Mouse (Mus musculus): ENCODE results near the gene Fntb. TPM values are rescaled to one million over a fixed set of nuclear protein-coding genes. Genes with fewer than 3 reads are reported as not detected.

Gene Fntb
- polyA plus RNA-seq, 2 experiments = 42.9 to 47.6 TPM

DNA sequence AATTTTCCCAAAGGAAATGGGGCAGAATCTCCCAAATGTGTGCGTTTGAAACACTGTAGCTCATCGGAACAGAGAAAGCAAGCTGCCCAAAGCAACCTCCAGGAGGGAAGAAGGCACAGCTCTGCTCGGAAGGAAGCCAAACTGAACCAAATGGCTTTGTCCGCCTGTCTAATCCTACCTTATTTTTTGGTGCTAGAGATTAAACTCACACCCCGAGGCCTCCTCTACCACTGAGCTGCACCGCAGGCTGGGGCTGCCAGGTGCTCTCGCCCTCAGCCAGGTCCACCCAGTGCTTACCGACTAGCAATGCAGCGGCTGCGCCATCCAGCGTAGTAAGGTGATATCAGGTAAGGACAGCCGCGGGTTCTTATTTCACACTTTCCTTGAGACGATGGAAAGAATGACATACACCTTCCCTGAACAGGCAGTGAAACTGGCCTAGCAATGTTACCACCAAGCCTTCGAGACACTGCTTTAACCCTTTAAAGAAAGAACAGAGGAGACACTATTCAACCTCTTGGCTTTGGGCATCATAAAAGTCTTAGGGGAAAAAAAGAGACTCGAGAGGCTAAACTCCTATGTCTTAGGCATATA, 14.4 kb upstream of the Fntb start:
- Histone ChIP-seq H3K9ac (ENCODE audit: low read depth, low read length, severe bottlenecking) (no peak overlapping the region), H3K27me3 (ENCODE audit: control insufficient read depth, insufficient read depth, low read length) (no peaks in the 10 kb centered on the region), H3K27ac (replicated peaks; ENCODE audit: low read depth, low read length) (no peak overlapping the region), H3K4me1 (ENCODE audit: control insufficient read depth, insufficient read depth, low read length) (no peaks in the 10 kb centered on the region), H3K4me3 (replicated peaks; ENCODE audit: low read length) (no peak overlapping the region), H3K36me3 (ENCODE audit: control insufficient read depth, insufficient read depth, low read length) (no peaks in the 10 kb centered on the region), H3K9me3 (ENCODE audit: control insufficient read depth, low read length) (no peaks in the 10 kb centered on the region), H3K4me2 (replicated peaks; ENCODE audit: low read depth, low read length, severe bottlenecking) (no peak overlapping the region)
- TF ChIP-seq POLR2A (IDR thresholded peaks at IDR 0.05; ENCODE audit: borderline replicate concordance, extremely low read depth, insufficient read depth, insufficient read length) = no peak
- DNase-seq (ENCODE audit: low spot score) (no peak), ATAC-seq (ENCODE audit: low FRiP score, low read depth) (no peak)
- WGBS = 73% methylated on average over 16 of the region's 16 CpGs

DNA sequence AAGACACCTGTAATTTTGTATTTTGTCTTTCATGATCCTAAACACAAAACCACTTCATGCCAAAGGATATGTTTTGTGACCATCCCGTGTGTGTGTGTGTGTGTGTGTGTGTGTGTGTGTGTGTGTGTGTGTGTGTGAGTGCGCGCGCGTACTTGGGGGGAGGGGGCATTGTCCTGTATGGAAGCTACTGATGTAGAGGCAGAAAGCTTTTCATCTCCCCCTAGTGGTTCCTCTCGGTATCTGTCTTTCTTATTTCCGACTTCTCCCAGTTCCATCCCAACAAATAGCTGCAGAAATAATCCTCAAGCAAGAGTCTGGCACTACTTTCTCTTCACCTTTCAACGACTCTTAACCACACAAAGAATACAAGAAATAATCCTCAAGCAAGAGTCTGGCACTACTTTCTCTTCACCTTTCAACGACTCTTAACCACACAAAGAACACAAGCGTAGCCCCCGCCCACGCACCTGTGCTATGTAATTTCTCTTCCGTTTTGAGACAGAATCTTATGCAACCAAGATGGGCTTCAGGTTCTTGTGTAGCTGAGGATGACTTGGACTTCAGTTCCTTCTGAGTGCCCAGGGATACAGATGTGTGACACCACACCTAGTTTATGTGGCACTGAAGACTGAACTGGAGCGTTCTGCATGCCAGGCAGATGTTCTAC, 12.6 kb upstream of the Fntb start:
- Histone ChIP-seq H3K27me3 (ENCODE audit: control insufficient read depth, insufficient read depth, low read length) (no peaks in the 10 kb centered on the region), H3K4me3 (replicated peaks; ENCODE audit: low read length) (no peak overlapping the region), H3K9ac (ENCODE audit: low read depth, low read length, severe bottlenecking) (no peak overlapping the region), H3K27ac (replicated peaks; ENCODE audit: low read depth, low read length) (no peak overlapping the region), H3K36me3 (ENCODE audit: control insufficient read depth, insufficient read depth, low read length) (no peaks in the 10 kb centered on the region), H3K9me3 (ENCODE audit: control insufficient read depth, low read length) (no peaks in the 10 kb centered on the region), H3K4me1 (ENCODE audit: control insufficient read depth, insufficient read depth, low read length) (no peaks in the 10 kb centered on the region), H3K4me2 (replicated peaks; ENCODE audit: low read depth, low read length, severe bottlenecking) (no peak overlapping the region)
- DNase-seq (ENCODE audit: low spot score) (peak; percentile 78), ATAC-seq (ENCODE audit: low FRiP score, low read depth) (no peak)
- TF ChIP-seq POLR2A (IDR thresholded peaks at IDR 0.05; ENCODE audit: borderline replicate concordance, extremely low read depth, insufficient read depth, insufficient read length) = no peak
- WGBS = 51% methylated on average over 14 of the region's 14 CpGs

DNA sequence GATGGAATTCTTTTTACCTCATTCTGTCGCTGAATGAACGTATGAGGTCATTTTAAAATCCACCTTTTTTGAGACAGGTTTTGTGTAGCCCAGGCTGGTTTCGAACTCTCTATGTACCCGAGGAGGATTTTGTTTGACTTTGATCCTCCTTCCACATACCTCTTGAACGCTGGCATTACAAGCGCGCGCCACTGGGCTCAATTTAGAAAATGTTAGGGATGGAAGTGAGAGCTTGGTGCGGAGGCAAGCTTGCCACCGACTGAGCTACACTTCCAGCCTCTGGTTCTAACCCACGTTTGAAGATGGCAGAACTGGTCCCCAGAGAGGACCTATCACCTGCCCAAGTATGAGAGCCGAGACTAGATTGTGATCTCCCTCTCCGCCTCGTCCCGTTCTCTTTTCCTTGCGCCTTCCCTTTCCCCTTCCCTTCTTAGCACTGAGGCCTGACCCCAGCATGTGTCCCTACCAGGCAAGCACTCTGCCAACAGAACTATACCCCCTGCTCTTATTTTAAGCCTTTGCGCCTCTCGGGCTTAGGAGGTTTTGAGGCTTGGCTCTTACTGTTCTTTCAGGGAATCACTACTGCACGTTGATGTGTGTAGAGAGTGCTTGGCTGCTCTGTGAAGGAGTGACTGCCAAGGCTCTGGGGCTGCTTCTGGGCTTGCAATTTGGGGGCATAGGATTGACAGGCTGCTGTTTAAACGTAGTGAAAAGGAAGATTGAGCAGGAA, 677 bp downstream of the Fntb start:
- DNase-seq (ENCODE audit: low spot score) (no peak), ATAC-seq (ENCODE audit: low FRiP score, low read depth) (no peak)
- Histone ChIP-seq H3K9ac (ENCODE audit: low read depth, low read length, severe bottlenecking) (peak overlapping the region; percentile 65), H3K4me2 (replicated peaks; ENCODE audit: low read depth, low read length, severe bottlenecking) (peak overlapping the region; percentile 64), H3K4me1 (ENCODE audit: control insufficient read depth, insufficient read depth, low read length) (no peaks in the 10 kb centered on the region), H3K4me3 (replicated peaks; ENCODE audit: low read length) (peak overlapping the region; percentile 49), H3K27ac (replicated peaks; ENCODE audit: low read depth, low read length) (peak overlapping the region; percentile 44; the same call in 1 of the 2 replicates), H3K27me3 (ENCODE audit: control insufficient read depth, insufficient read depth, low read length) (no peaks in the 10 kb centered on the region), H3K36me3 (ENCODE audit: control insufficient read depth, insufficient read depth, low read length) (no peaks in the 10 kb centered on the region; the same call in 1 of the 2 replicates), H3K9me3 (ENCODE audit: control insufficient read depth, low read length) (no peaks in the 10 kb centered on the region)
- WGBS = 27% methylated on average over 20 of the region's 20 CpGs
- TF ChIP-seq POLR2A (IDR thresholded peaks at IDR 0.05; ENCODE audit: borderline replicate concordance, extremely low read depth, insufficient read depth, insufficient read length) = no peak

DNA sequence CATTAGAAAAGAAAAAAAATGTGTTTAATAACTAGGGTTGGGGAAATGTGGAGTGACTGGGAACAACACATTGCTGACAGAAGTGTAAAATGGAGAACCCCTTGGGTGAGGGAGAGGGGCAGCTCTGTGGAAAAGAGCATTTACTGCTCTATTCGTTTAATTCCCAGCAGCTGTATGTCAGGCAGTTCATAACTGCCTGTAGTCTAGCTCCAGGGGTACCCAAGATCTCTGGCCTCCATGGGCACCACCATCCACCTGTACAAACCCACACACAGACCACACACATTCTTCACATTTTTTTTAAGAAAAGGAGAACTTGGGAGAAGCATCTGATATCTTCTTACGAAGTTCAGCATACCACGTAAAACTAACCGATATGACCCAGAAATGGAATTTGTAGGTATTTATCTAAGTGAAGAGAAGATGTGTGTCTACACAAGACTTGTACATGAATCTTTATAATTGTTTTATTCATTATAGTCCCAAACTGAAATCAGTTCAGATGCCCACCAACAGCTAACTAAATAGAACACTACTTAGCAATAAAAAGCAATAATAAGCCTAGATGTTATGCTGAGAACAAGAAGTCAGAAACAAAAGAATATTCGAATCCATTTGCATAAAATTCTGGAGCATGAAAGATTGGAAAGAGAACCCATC, 5.6 kb downstream of the Fntb start:
- ATAC-seq (ENCODE audit: low FRiP score, low read depth) (no peak), DNase-seq (ENCODE audit: low spot score) (no peak)
- 80% methylated on average over 5 of the region's 5 CpGs for WGBS

DNA sequence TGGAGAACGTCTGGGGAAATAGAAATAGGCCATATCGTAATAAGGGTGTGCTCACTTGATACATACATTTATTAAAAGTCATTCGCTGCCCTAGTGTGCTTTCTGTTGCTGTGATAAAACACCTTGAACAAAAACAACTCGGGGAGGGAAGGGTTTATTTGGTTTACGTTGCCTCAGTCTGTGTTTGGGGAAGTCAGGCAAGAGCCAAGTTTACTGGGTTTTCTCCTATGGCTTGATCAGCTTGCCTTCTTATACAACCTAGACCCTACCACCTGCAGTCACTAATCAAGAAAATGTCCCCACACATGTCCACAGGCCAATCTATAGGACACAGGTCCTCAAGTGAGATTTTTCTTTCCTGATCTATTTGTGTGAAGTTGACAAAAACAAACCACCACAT, 6.2 kb downstream of the Fntb start:
- no peak overlapping the region for H3K4me3 ChIP-seq (replicated peaks; ENCODE audit: low read length)
- no peak for DNase-seq (ENCODE audit: low spot score)
- H3K4me2 ChIP-seq (replicated peaks; ENCODE audit: low read depth, low read length, severe bottlenecking) = no peak overlapping the region
- no peak overlapping the region for H3K9ac ChIP-seq (ENCODE audit: low read depth, low read length, severe bottlenecking)
- H3K27ac ChIP-seq (replicated peaks; ENCODE audit: low read depth, low read length) = no peak overlapping the region
- 86% methylated on average over 5 of the region's 5 CpGs for WGBS
- H3K27me3 ChIP-seq (ENCODE audit: control insufficient read depth, insufficient read depth, low read length) = no peaks in the 10 kb centered on the region
- H3K4me1 ChIP-seq (ENCODE audit: control insufficient read depth, insufficient read depth, low read length) = no peaks in the 10 kb centered on the region
- no peak for ATAC-seq (ENCODE audit: low FRiP score, low read depth)
- H3K36me3 ChIP-seq (ENCODE audit: control insufficient read depth, insufficient read depth, low read length) = no peaks in the 10 kb centered on the region; the same call in 1 of the 2 replicates
- no peaks in the 10 kb centered on the region for H3K9me3 ChIP-seq (ENCODE audit: control insufficient read depth, low read length)
- no peak for TF ChIP-seq POLR2A (IDR thresholded peaks at IDR 0.05; ENCODE audit: borderline replicate concordance, extremely low read depth, insufficient read depth, insufficient read length)

More for the DNA sequence above, 5.6 kb downstream of the Fntb start:
- Histone ChIP-seq H3K27ac (replicated peaks; ENCODE audit: low read depth, low read length) (no peak overlapping the region), H3K9me3 (ENCODE audit: control insufficient read depth, low read length) (no peaks in the 10 kb centered on the region), H3K27me3 (ENCODE audit: control insufficient read depth, insufficient read depth, low read length) (no peaks in the 10 kb centered on the region), H3K9ac (ENCODE audit: low read depth, low read length, severe bottlenecking) (no peak overlapping the region), H3K4me3 (replicated peaks; ENCODE audit: low read length) (no peak overlapping the region), H3K4me2 (replicated peaks; ENCODE audit: low read depth, low read length, severe bottlenecking) (no peak overlapping the region), H3K36me3 (ENCODE audit: control insufficient read depth, insufficient read depth, low read length) (no peaks in the 10 kb centered on the region; the same call in 1 of the 2 replicates), H3K4me1 (ENCODE audit: control insufficient read depth, insufficient read depth, low read length) (no peaks in the 10 kb centered on the region)
- TF ChIP-seq POLR2A (IDR thresholded peaks at IDR 0.05; ENCODE audit: borderline replicate concordance, extremely low read depth, insufficient read depth, insufficient read length) = no peak

Data from limb, embryonic 14.5 days (tissue).